Mouse (Mus musculus) intestine, embryonic 14.5 days (tissue): ENCODE measurements around the gene Snrpd2. TPM values are rescaled to one million over a fixed set of nuclear protein-coding genes. Genes with fewer than 3 reads are reported as not detected.

Experiments
- ATAC-seq: fragments of 200-750 bp; cut with Nextera tagmentation; replicated peaks from 2 replicates; pipeline ENCODE4 v1.8.0; 2017; ENCODE audit warnings: low read depth, moderate number of reproducible peaks, moderate TSS enrichment, moderate library complexity; ENCODE audit not compliant: low FRiP score, low TSS enrichment
- DNase-seq: peaks from one replicate; pipeline ENCODE4 v3.0.0-alpha.2; 2018; ENCODE audit warnings: low spot score
- H3K27ac ChIP-seq: fragments of 300-500 bp; sonication (generic); 2 replicates; pipeline ENCODE4 v1.5.1; 2014; ENCODE audit warnings: low read depth, mild to moderate bottlenecking, control low read depth
- H3K27me3 ChIP-seq: fragments of 300-500 bp; sonication (generic); replicated peaks from 2 replicates; pipeline ENCODE4 v1.6.1; 2014; ENCODE audit warnings: low read length, control low read depth; ENCODE audit not compliant: control insufficient read depth, insufficient read depth
- H3K36me3 ChIP-seq: fragments of 300-500 bp; sonication (generic); 2 replicates; pipeline ENCODE4 v1.6.1; 2014; ENCODE audit warnings: low read length, control low read depth; ENCODE audit not compliant: control insufficient read depth, insufficient read depth
- H3K4me1 ChIP-seq: fragments of 300-500 bp; sonication (generic); replicated peaks from 2 replicates; pipeline ENCODE4 v1.6.1; 2014; ENCODE audit warnings: low read length, control low read depth, mixed read lengths; ENCODE audit not compliant: control insufficient read depth, insufficient read depth
- H3K4me2 ChIP-seq: fragments of 300-500 bp; sonication (generic); 2 replicates; pipeline ENCODE4 v1.6.1; 2014; ENCODE audit warnings: low read length
- H3K4me3 ChIP-seq: fragments of 300-500 bp; sonication (generic); 2 replicates; pipeline ENCODE4 v1.5.1; 2014; ENCODE audit warnings: low read depth, low read length, control low read depth, mixed read lengths
- H3K9ac ChIP-seq: fragments of 300-500 bp; sonication (generic); 2 replicates; pipeline ENCODE4 v1.6.1; 2014; ENCODE audit warnings: mild to moderate bottlenecking, low read length
- H3K9me3 ChIP-seq: fragments of 300-500 bp; sonication (generic); 2 replicates; pipeline ENCODE4 v1.6.1; 2016; ENCODE audit warnings: low read length, control low read depth; ENCODE audit not compliant: control insufficient read depth
- WGBS: fragments of 180-500 bp; shearing (Covaris S2); extraction: QIAGEN DNeasy Blood & Tissue Kit; methylation state at CpG from one replicate; pipeline ENCODE4 v1.1.7; 2014; 5-methylcytosine and 5-hydroxymethylcytosine counted together
- polyA plus RNA-seq: library from polyadenylated mRNA; unstranded; fragments of >200 nt; fragmentation: Nextera tagmentation; extraction: Ambion mirVana; gene quantifications from 2 replicates; pipeline ENCODE4 v1.2.1, GENCODE M21; 2014

Gene Snrpd2
- polyA plus RNA-seq, 1 experiment from 2014 or later: 167 TPM

- H3K9ac ChIP-seq: no peak overlapping the region
- 0 out of 2 replicates have a peak, but pooled peaks cover 4% of the 10 kb centered on the region for H3K9me3 ChIP-seq
- H3K27ac ChIP-seq: no peak overlapping the region
- H3K4me1 ChIP-seq: peaks cover 20% of the 10 kb centered on the region
- H3K4me3 ChIP-seq: peak overlapping the region; percentile 18
- DNase-seq (no peak), ATAC-seq (no peak)
- peak overlapping the region; percentile 38 for H3K4me2 ChIP-seq
- H3K36me3 ChIP-seq: no peaks in the 10 kb centered on the region
- 12% methylated on average over 16 of the region's 21 CpGs for WGBS
- H3K27me3 ChIP-seq: peaks cover 55% of the 10 kb centered on the region
Observed at GRCm38 (mm10) chr7:19176516-19176947, 27.0 kb downstream of the Snrpd2 start.

GRCm38 (mm10) chr7:19177216-19177615 lies 27.7 kb downstream of the Snrpd2 start:
- WGBS: 75% methylated on average over 7 of the region's 7 CpGs
- peaks cover 55% of the 10 kb centered on the region for H3K27me3 ChIP-seq

GRCm38 (mm10) chr7:19178035-19178434 lies 28.5 kb downstream of the Snrpd2 start:
- DNase-seq (no peak), ATAC-seq (no peak)
- 12% methylated on average over 18 of the region's 18 CpGs for WGBS
- Histone ChIP-seq H3K4me1 (peaks cover 18% of the 10 kb centered on the region), H3K27ac (no peak overlapping the region), H3K4me3 (peak overlapping the region; percentile 4; the same call in 1 of the 2 replicates), H3K4me2 (peak overlapping the region; percentile 7; the same call in 1 of the 2 replicates), H3K9me3 (0 out of 2 replicates have a peak, but pooled peaks cover 4% of the 10 kb centered on the region), H3K9ac (no peak overlapping the region), H3K27me3 (peaks cover 55% of the 10 kb centered on the region), H3K36me3 (no peaks in the 10 kb centered on the region)

More at GRCm38 (mm10) chr7:19177216-19177615, 27.7 kb downstream of the Snrpd2 start:
- H3K4me3 ChIP-seq: no peak overlapping the region
- 0 out of 2 replicates have a peak, but pooled peaks cover 4% of the 10 kb centered on the region for H3K9me3 ChIP-seq
- no peak overlapping the region for H3K4me2 ChIP-seq
- no peak overlapping the region for H3K27ac ChIP-seq
- ATAC-seq (no peak), DNase-seq (no peak)
- no peak overlapping the region for H3K9ac ChIP-seq
- H3K36me3 ChIP-seq: no peaks in the 10 kb centered on the region
- peaks cover 25% of the 10 kb centered on the region for H3K4me1 ChIP-seq

GRCm38 (mm10) chr7:19178443-19179092 lies 29.0 kb downstream of the Snrpd2 start:
- Histone ChIP-seq H3K4me2 (peak overlapping the region; percentile 45), H3K9ac (no peak overlapping the region), H3K36me3 (no peaks in the 10 kb centered on the region), H3K4me1 (peaks cover 17% of the 10 kb centered on the region), H3K4me3 (peak overlapping the region; percentile 4; the same call in 1 of the 2 replicates), H3K9me3 (0 out of 2 replicates have a peak, but pooled peaks cover 4% of the 10 kb centered on the region), H3K27me3 (peaks cover 55% of the 10 kb centered on the region), H3K27ac (no peak overlapping the region)
- DNase-seq: peak; percentile 86
- WGBS: 5% methylated on average over 27 of the region's 27 CpGs
- no peak for ATAC-seq

GRCm38 (mm10) chr7:19179173-19179572 lies 29.7 kb downstream of the Snrpd2 start:
- H3K4me1 ChIP-seq: peaks cover 17% of the 10 kb centered on the region
- 0 out of 2 replicates have a peak, but pooled peaks cover 4% of the 10 kb centered on the region for H3K9me3 ChIP-seq
- DNase-seq (peak; percentile 65), ATAC-seq (0 out of 2 replicates have a peak, but pooled peaks have one; percentile 24)
- H3K27ac ChIP-seq: no peak overlapping the region
- peak overlapping the region; percentile 45 for H3K4me2 ChIP-seq
- H3K4me3 ChIP-seq: 0 out of 2 replicates have a peak overlapping the region, but pooled peaks have one; percentile 10
- no peaks in the 10 kb centered on the region for H3K36me3 ChIP-seq
- 1% methylated on average over 32 of the region's 32 CpGs for WGBS
- H3K9ac ChIP-seq: no peak overlapping the region; the same call in 1 of the 2 replicates
- H3K27me3 ChIP-seq: peaks cover 55% of the 10 kb centered on the region

GRCm38 (mm10) chr7:19179936-19180335 lies 30.4 kb downstream of the Snrpd2 start:
- H3K4me2 ChIP-seq: 0 out of 2 replicates have a peak overlapping the region, but pooled peaks have one; percentile 45
- peaks cover 17% of the 10 kb centered on the region for H3K4me1 ChIP-seq
- DNase-seq (no peak), ATAC-seq (no peak)
- no peak overlapping the region for H3K4me3 ChIP-seq
- H3K27me3 ChIP-seq: peaks cover 55% of the 10 kb centered on the region
- H3K27ac ChIP-seq: no peak overlapping the region
- H3K9me3 ChIP-seq: 0 out of 2 replicates have a peak, but pooled peaks cover 4% of the 10 kb centered on the region
- H3K9ac ChIP-seq: no peak overlapping the region
- 36% methylated on average over 6 of the region's 6 CpGs for WGBS
- no peaks in the 10 kb centered on the region for H3K36me3 ChIP-seq

GRCm38 (mm10) chr7:19180862-19181429 lies 31.4 kb downstream of the Snrpd2 start:
- peaks cover 47% of the 10 kb centered on the region for H3K27me3 ChIP-seq
- H3K4me3 ChIP-seq: peak overlapping the region; percentile 67
- peak overlapping the region; percentile 84 for H3K4me2 ChIP-seq
- no peak overlapping the region for H3K27ac ChIP-seq
- H3K9ac ChIP-seq: peak overlapping the region; percentile 53
- ATAC-seq (peak; percentile 37), DNase-seq (peak; percentile 68)
- 0 out of 2 replicates have a peak, but pooled peaks cover 4% of the 10 kb centered on the region for H3K9me3 ChIP-seq
- WGBS: 1% methylated on average over 27 of the region's 27 CpGs
- H3K36me3 ChIP-seq: no peaks in the 10 kb centered on the region
- H3K4me1 ChIP-seq: peaks cover 16% of the 10 kb centered on the region

- DNase-seq (no peak), ATAC-seq (no peak)
- Histone ChIP-seq H3K4me1 (peaks cover 12% of the 10 kb centered on the region), H3K9ac (no peak overlapping the region), H3K36me3 (0 out of 2 replicates have a peak, but pooled peaks cover 15% of the 10 kb centered on the region), H3K9me3 (no peaks in the 10 kb centered on the region), H3K4me2 (no peak overlapping the region), H3K27ac (no peak overlapping the region), H3K27me3 (peaks cover 15% of the 10 kb centered on the region), H3K4me3 (no peak overlapping the region)
- 79% methylated on average over 2 of the region's 2 CpGs for WGBS
Observed at GRCm38 (mm10) chr7:19184250-19184649, 34.7 kb downstream of the Snrpd2 start.
